Mouse (Mus musculus) C2C12 (cell line): ENCODE measurements at regions not wholly inside any gene's neighbourhood (a gene's known extent, or its start where the extent isn't known, plus 50 kb on each side); places are given as distances from the start of the nearest gene placed in this dataset.

Experiments
- CEBPB ChIP-seq: IDR thresholded peaks from one replicate; pipeline ENCODE4 v1.6.1; 2011; ENCODE audit warnings: low read depth, mild to moderate bottlenecking, control low read depth, moderate library complexity
- CTCF ChIP-seq: IDR thresholded peaks from one replicate; pipeline ENCODE4 v1.5.1; 2011; ENCODE audit not compliant: control insufficient read depth, insufficient read depth, insufficient read length
- MAX ChIP-seq: IDR thresholded peaks from one replicate; pipeline ENCODE4 v1.6.1; 2011; ENCODE audit warnings: mild to moderate bottlenecking, control low read depth
- MYOG ChIP-seq: IDR thresholded peaks from one replicate; pipeline ENCODE4 v1.6.1; 2011; ENCODE audit not compliant: control insufficient read depth, insufficient read length; ENCODE audit errors: extremely low read depth
- USF1 ChIP-seq: IDR thresholded peaks from one replicate; pipeline ENCODE4 v1.6.1; 2011; ENCODE audit warnings: low read depth, mild to moderate bottlenecking, control low read depth, moderate library complexity

DNA sequence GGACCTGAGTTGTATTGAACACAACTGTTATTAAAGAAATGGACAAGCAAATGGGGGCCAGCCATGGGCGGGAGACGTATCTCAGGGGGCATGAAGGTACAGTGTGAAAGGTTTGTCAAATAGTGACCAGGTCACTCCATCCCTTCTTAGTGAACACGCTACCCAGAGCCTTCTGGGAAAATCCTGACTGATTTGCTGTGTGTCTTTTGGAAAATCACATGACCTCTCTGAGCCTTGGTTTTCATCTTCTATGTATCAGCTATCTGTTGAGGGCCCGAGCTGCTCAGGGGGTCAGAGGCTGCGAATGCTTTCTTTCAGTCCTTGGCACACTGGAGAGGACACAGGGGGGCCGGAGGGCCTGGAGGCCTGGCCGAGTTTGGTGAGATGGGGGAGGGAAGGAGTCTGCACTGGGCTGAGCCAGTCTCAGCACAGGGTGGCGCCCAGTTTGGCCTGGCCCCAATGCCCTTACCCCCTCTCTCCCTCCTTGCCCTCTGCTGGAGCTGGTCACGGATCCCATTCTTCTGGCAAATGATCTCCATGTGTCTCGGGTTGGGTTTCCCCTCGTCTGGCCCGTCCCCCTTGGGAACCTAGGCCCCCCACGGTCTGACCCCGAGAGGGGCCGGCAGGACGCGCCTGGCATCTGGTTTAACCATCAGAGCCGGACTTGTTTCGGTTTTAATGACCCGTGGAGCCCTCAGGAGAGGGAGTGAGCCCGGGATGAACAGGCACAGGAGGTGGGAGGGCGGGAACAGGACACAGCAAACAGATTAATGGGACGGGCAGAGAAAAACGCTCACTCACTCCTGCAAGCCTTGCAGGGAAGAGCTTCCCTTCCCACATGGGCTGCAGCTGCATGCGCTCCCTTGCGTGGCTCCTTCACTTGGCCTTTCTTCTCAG is 113.7 kb downstream of the Mn1 start:
- TF ChIP-seq USF1, result no peak
- TF ChIP-seq CTCF, result no peak
- TF ChIP-seq MAX, result no peak
- TF ChIP-seq CEBPB, result no peak
- no peak for TF ChIP-seq MYOG
